Mouse (Mus musculus) megakaryocyte-erythroid progenitor cell, adult 5-6 weeks (primary cell): Measurements from ENCODE around the gene Dnpep. TPM values are rescaled to one million over a fixed set of nuclear protein-coding genes. Genes with fewer than 3 reads are reported as not detected.

Source experiments
- ATAC-seq: replicated peaks from 2 replicates; pipeline ENCODE4 v1.8.0; 2016; ENCODE audit warnings: mild to moderate bottlenecking, inconsistent platforms; ENCODE audit not compliant: severe bottlenecking, poor library complexity, low FRiP score, low TSS enrichment
- total RNA-seq, 2 experiments: library from RNA; stranded (forward) in 1 of 2; stranded (reverse) in 1 of 2; fragments of 200-1000, 215-1000 nt in 1 of 2; fragments of >200 nt in 1 of 2; fragmentation: Nextera tagmentation in 1 of 2; gene quantifications; 2 replicates each; pipeline ENCODE4 v1.2.3; 2014 to 2017

The Dnpep gene
- total RNA-seq (2014; fragmentation: Nextera tagmentation) = 47.3 and 48.2 TPM in 2 replicates
- 45.3 and 50.8 TPM in 2 replicates for total RNA-seq (2017)

DNA sequence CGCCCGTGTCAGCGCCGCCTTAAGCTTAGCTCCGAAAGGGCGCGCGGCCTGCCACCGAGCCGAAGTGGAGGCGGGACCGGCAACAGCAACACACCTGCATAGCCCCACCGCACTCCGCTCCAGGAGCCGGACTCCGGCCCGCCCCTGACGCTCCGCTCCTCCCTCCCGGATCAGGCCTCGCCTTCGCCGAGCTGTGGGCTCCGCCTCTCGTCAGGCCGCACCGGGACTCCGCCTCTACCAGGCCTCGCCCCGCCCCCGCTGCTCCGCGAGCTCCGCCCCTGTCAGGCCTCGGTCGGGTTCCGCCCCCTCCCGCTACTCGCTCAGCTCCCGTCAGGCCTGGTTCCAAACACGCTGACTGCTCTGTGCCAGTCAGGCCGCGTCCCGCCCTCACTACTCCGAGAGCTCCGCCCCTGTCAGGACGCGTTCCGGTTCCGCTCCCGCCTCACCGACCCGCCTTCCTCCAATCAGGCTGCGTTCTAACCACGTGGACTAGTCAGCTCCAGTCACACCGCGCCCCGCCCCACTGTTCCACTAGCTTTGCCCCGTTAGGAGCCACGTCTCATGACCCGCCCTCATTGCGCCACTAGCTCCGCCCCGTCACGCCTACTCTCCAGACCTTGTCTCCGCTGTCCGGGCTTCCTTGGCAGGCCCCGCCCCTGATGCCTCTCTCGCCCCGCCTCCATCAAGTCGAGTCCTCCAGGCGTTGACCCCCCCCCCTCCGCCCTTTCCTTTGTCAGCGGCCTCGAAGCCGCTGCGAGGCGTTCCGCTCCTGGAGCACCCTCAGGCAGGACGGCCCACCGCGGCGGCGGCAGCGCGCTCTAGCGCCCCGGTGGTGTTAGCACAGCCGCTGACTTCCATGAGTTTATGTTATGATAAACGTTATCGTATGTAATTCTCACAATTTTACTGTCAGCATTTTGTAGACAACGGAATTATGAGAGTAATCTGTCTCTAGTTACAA, at the start of gene Dnpep:
TSS of gene Dnpep (minus strand) at position 750 of the 961 bp plus-strand sequence.
- peak; percentile 91 for ATAC-seq

GRCm38 (mm10) chr1:75365510-75366137, 47.8 kb upstream of the Dnpep start:
- no peak for ATAC-seq

- no peak for ATAC-seq
Observed at GRCm38 (mm10) chr1:75363868-75364267, 46.1 kb upstream of the Dnpep start.

- ATAC-seq = no peak
Observed at GRCm38 (mm10) chr1:75361750-75362149, 44.0 kb upstream of the Dnpep start.

- no peak for ATAC-seq
Observed at GRCm38 (mm10) chr1:75361123-75361522, 43.3 kb upstream of the Dnpep start.

GRCm38 (mm10) chr1:75360112-75361031, 42.6 kb upstream of the Dnpep start, which contains the start of gene Des:
Gene Des (plus strand): TSS chr1:75360329.
- 0 out of 2 replicates have a peak, but pooled peaks have one; percentile 31 for ATAC-seq

GRCm38 (mm10) chr1:75359346-75359745, 41.6 kb upstream of the Dnpep start:
- no peak for ATAC-seq

DNA sequence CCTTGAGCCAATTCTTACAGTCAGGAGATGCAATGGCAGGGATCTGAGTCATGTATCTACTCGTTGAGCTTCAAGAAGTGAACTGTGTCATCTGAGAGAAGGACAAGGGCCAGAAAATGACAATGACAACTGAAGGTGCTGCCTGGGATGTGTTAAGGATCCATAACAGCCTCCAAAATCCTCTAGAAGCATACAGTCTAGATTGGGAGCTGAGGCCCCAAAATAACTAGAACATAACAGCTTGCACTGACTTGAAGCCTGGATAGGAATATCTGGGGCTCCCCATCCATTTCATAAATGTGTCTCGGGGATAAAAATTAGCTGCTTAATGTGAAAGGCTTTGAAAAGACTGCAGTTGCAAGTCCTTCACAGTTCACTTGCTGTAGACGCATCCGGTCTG, 40.2 kb upstream of the Dnpep start:
- ATAC-seq = no peak

- ATAC-seq = no peak
Observed at GRCm38 (mm10) chr1:75357261-75357660, 39.5 kb upstream of the Dnpep start.

GRCm38 (mm10) chr1:75349275-75349674, 31.5 kb upstream of the Dnpep start:
- no peak for ATAC-seq

GRCm38 (mm10) chr1:75347279-75347678, 29.5 kb upstream of the Dnpep start:
- ATAC-seq = no peak

DNA sequence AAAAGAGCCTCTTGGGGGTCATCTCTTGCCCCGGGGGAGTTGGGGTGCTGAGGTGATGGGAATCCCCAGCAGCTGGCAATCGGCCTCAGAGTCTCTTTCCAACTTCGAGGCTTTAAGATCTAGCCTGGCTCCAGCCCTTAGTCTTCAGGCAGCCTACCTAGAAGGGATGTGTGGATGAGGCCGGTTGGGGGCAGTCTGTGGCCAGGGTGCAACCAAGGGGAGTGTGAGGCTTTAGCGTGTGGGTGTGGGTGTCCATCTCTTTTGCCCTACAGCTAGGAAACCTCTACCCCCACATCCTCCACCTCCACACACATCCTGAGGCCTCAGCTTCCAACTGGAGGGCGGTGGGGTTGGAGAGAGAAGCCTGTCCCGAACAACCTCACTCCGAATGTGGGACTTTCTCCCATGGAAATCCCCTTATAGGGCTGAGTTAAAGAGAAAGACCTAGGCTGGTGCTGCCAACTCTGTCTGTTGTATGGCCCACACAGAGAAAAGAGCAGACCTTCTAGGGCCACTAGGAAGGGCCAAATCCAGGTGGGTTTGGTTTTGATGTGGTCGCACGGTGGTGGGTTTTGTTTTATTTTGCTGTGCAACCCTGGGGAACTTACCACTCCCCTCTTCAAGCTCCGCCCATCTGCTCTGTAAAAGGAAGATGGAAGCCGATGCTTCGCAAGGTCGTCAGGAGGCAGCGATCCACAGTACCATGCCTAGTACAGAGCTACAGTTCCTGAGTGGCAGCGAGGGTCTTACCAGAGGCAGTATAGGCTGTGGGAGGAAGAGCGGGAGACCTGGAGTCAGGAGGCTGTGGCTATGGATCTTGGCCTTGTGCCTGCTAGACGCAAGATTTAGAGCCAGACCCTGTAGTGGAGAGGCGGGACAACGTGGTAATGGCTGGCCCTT, 27.5 kb upstream of the Dnpep start:
- ATAC-seq = no peak

GRCm38 (mm10) chr1:75344291-75345035, 26.7 kb upstream of the Dnpep start:
- no peak for ATAC-seq

- ATAC-seq = peak; percentile 63; the same call in 1 of the 2 replicates
Observed at GRCm38 (mm10) chr1:75342874-75343416, 25.2 kb upstream of the Dnpep start.

DNA sequence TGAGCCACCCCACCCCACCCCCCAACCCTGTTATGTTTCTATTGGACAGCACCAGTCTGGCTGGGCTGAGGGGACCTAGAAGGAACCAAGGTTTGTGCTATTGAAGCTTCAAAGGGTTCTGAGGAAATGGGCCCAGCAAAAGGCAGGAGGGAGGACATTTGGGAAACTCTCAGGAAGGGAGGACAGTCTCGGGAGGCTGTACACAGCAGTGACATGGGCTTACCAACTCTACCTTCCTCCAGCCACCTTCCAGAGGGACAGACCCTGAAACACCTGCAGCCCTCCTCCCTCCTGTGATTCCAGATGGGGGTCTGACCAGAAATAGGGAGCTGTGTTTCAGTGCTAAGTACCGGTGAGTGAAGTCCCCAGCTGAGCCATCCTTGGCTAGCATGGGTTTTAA, 22.7 kb upstream of the Dnpep start:
- no peak for ATAC-seq

GRCm38 (mm10) chr1:75339337-75339736, 21.5 kb upstream of the Dnpep start:
- no peak for ATAC-seq

DNA sequence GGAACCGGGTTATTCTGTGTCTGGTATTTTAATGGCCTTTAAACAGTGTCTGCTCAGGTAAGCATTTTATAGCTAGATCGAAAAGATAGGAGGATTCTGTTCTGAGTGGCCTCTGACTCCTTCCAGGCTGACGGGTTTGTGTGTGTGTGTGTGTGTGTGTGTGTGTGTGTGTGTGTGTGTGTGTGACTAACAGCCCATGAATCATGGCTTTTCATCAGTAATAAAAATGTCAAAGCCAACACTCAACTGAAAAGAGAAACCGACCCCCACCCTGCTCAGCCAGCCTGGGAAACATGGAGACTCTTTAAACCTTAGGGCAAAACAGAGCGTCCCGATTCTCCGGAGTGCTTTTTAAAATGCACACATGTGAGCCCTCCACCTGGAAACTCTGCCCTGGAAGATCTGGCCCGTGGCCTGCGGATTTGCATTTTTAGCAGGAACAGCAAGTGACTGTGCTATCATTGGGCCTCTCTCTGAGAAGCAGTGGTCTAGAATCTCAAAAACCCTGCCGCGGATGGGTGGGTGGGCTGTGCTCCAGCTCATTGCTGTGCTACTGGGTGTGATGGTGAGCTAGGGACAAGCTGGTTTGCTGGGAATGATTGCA, 20.4 kb upstream of the Dnpep start:
- ATAC-seq = no peak
